Mouse (Mus musculus): ENCODE measurements at regions not wholly inside any gene's neighbourhood (a gene's known extent, or its start where the extent isn't known, plus 50 kb on each side); places are given as distances from the start of the nearest gene placed in this dataset.

- no peak for ATAC-seq (ENCODE audit: insufficient read depth, low FRiP score)
- H3K4me2 ChIP-seq (ENCODE audit: low read depth, low read length) = no peak overlapping the region
- no peaks in the 10 kb centered on the region for H3K36me3 ChIP-seq (ENCODE audit: control insufficient read depth, insufficient read depth, low read length)
- 64% methylated on average over 9 of the region's 9 CpGs for WGBS
- no peaks in the 10 kb centered on the region for H3K9me3 ChIP-seq (replicated peaks; ENCODE audit: control insufficient read depth, low read length)
- H3K9ac ChIP-seq (ENCODE audit: low read length) = 0 out of 2 replicates have a peak overlapping the region, but pooled peaks have one; percentile 14
- no peaks in the 10 kb centered on the region for H3K27me3 ChIP-seq (ENCODE audit: control insufficient read depth, insufficient read depth, low read length)
- H3K4me3 ChIP-seq (replicated peaks; ENCODE audit: low read length) = no peak overlapping the region
- H3K4me1 ChIP-seq (ENCODE audit: control insufficient read depth, insufficient read depth, low read length) = peaks cover 27% of the 10 kb centered on the region; the same call in 1 of the 2 replicates
- H3K27ac ChIP-seq (ENCODE audit: low read length) = peak overlapping the region; percentile 5; the same call in 1 of the 2 replicates
Observed at GRCm38 (mm10) chr2:167852582-167852981, 79.3 kb upstream of the Ptpn1 start.

DNA sequence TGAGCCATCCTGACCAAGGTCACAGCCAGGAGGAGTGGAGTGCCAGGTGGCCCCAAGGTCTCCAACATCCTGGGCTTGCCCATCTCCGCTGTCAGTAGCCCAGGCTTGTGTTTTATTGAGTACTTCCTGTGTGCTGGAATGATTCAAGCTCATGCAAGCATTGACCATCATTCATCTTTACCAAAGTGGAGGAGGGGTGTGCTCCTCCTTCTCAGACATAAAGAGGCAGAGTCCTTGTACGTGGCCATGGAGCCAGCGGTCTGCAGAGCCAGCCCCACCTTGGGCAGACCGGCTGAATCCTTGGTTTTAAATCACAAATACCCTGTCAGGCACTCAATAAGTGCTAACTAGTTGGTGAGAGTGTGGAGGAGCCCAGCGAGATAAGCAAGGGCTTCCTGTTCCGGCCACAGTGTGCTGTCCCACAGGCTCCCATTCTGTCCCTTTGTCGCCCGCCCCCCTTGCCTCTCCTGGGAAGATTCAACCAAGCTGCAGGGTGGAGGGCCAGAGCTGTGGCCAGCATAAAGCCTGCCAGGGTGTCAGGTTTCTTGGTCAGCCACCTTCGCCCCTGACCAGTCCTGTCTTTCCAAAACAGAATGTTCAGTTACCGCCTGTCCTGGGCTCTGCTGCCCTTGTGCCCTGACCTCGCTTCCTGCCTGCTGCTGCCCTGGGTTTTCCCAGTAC is 80.5 kb upstream of the Ptpn1 start:
- H3K4me1 ChIP-seq (ENCODE audit: control insufficient read depth, insufficient read depth, low read length) = peaks cover 21% of the 10 kb centered on the region; the same call in 1 of the 2 replicates
- no peak for ATAC-seq (ENCODE audit: insufficient read depth, low FRiP score)
- H3K36me3 ChIP-seq (ENCODE audit: control insufficient read depth, insufficient read depth, low read length) = no peaks in the 10 kb centered on the region
- H3K27me3 ChIP-seq (ENCODE audit: control insufficient read depth, insufficient read depth, low read length) = no peaks in the 10 kb centered on the region
- H3K4me3 ChIP-seq (replicated peaks; ENCODE audit: low read length) = no peak overlapping the region
- H3K9ac ChIP-seq (ENCODE audit: low read length) = peak overlapping the region; percentile 50
- 33% methylated on average over 11 of the region's 11 CpGs for WGBS
- no peak overlapping the region for H3K4me2 ChIP-seq (ENCODE audit: low read depth, low read length)
- no peak overlapping the region for H3K27ac ChIP-seq (ENCODE audit: low read length)
- no peaks in the 10 kb centered on the region for H3K9me3 ChIP-seq (replicated peaks; ENCODE audit: control insufficient read depth, low read length)

- no peaks in the 10 kb centered on the region for H3K36me3 ChIP-seq (ENCODE audit: control insufficient read depth, insufficient read depth, low read length)
- no peak overlapping the region for H3K4me3 ChIP-seq (replicated peaks; ENCODE audit: low read length)
- no peak for ATAC-seq (ENCODE audit: insufficient read depth, low FRiP score)
- H3K9me3 ChIP-seq (replicated peaks; ENCODE audit: control insufficient read depth, low read length) = no peaks in the 10 kb centered on the region
- H3K27me3 ChIP-seq (ENCODE audit: control insufficient read depth, insufficient read depth, low read length) = no peaks in the 10 kb centered on the region
- H3K4me1 ChIP-seq (ENCODE audit: control insufficient read depth, insufficient read depth, low read length) = peaks cover 19% of the 10 kb centered on the region; the same call in 1 of the 2 replicates
- H3K27ac ChIP-seq (ENCODE audit: low read length) = no peak overlapping the region
- 72% methylated on average over 10 of the region's 10 CpGs for WGBS
- H3K9ac ChIP-seq (ENCODE audit: low read length) = no peak overlapping the region
- no peak overlapping the region for H3K4me2 ChIP-seq (ENCODE audit: low read depth, low read length)
Observed at GRCm38 (mm10) chr2:167849999-167850552, 81.8 kb upstream of the Ptpn1 start.

GRCm38 (mm10) chr2:167848468-167849440 is 83.1 kb upstream of the Ptpn1 start:
- H3K27me3 ChIP-seq (ENCODE audit: control insufficient read depth, insufficient read depth, low read length) = no peaks in the 10 kb centered on the region
- H3K9ac ChIP-seq (ENCODE audit: low read length) = no peak overlapping the region
- no peak overlapping the region for H3K27ac ChIP-seq (ENCODE audit: low read length)
- no peak for ATAC-seq (ENCODE audit: insufficient read depth, low FRiP score)
- no peak overlapping the region for H3K4me2 ChIP-seq (ENCODE audit: low read depth, low read length)
- WGBS = 79% methylated on average over 7 of the region's 7 CpGs
- H3K4me3 ChIP-seq (replicated peaks; ENCODE audit: low read length) = no peak overlapping the region
- no peaks in the 10 kb centered on the region for H3K36me3 ChIP-seq (ENCODE audit: control insufficient read depth, insufficient read depth, low read length)
- H3K9me3 ChIP-seq (replicated peaks; ENCODE audit: control insufficient read depth, low read length) = no peaks in the 10 kb centered on the region
- H3K4me1 ChIP-seq (ENCODE audit: control insufficient read depth, insufficient read depth, low read length) = peaks cover 24% of the 10 kb centered on the region

DNA sequence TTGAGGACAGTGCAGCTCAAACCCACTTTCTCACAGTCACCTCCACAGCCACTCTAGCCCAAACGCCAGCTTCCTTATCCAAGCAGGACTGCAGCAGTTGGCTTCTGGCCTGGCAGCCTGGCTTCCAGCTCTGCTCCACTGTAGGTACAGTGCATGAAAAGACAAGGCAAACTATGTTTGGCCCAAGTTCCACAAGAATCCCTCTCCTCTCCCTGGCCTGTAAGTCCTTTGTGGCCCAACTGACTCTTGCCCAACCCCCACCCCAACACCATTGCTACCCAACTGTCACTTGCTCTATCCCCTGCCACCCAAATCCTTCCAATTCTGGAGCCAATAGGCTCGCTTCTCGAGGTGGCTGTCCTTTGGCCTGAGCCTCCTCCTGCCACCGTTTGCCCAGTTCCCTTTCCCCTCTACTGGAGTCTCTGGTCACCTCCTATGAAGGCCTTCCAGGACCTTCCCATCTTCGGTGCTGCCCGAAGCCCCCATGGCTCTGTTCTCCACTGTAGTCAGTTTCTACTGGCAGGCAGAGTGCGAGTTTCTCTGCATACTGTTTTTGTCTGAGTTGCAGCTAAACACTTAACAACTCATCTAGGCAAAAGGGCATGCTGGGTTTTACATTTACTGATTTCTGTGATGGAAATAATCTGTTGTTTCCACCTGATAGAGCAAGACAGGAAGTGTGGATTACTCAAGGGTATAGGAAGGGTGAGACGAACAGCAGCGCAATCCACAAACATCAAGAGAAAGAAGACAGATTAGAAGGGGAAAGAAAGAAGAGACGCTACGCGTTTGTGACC is 84.4 kb upstream of the Ptpn1 start:
- Histone ChIP-seq H3K27ac (ENCODE audit: low read length) (no peak overlapping the region), H3K4me1 (ENCODE audit: control insufficient read depth, insufficient read depth, low read length) (peaks cover 20% of the 10 kb centered on the region), H3K36me3 (ENCODE audit: control insufficient read depth, insufficient read depth, low read length) (no peaks in the 10 kb centered on the region), H3K27me3 (ENCODE audit: control insufficient read depth, insufficient read depth, low read length) (no peaks in the 10 kb centered on the region), H3K9me3 (replicated peaks; ENCODE audit: control insufficient read depth, low read length) (no peaks in the 10 kb centered on the region), H3K4me3 (replicated peaks; ENCODE audit: low read length) (no peak overlapping the region), H3K4me2 (ENCODE audit: low read depth, low read length) (no peak overlapping the region), H3K9ac (ENCODE audit: low read length) (no peak overlapping the region)
- 74% methylated on average over 12 of the region's 12 CpGs for WGBS
- no peak for ATAC-seq (ENCODE audit: insufficient read depth, low FRiP score)

GRCm38 (mm10) chr2:167845370-167845769 is 86.5 kb upstream of the Ptpn1 start:
- Histone ChIP-seq H3K4me2 (ENCODE audit: low read depth, low read length) (no peak overlapping the region), H3K9me3 (replicated peaks; ENCODE audit: control insufficient read depth, low read length) (no peaks in the 10 kb centered on the region), H3K36me3 (ENCODE audit: control insufficient read depth, insufficient read depth, low read length) (no peaks in the 10 kb centered on the region), H3K27ac (ENCODE audit: low read length) (no peak overlapping the region), H3K9ac (ENCODE audit: low read length) (no peak overlapping the region), H3K4me1 (ENCODE audit: control insufficient read depth, insufficient read depth, low read length) (peaks cover 18% of the 10 kb centered on the region), H3K4me3 (replicated peaks; ENCODE audit: low read length) (no peak overlapping the region), H3K27me3 (ENCODE audit: control insufficient read depth, insufficient read depth, low read length) (no peaks in the 10 kb centered on the region)
- 79% methylated on average over 5 of the region's 5 CpGs for WGBS
- no peak for ATAC-seq (ENCODE audit: insufficient read depth, low FRiP score)

DNA sequence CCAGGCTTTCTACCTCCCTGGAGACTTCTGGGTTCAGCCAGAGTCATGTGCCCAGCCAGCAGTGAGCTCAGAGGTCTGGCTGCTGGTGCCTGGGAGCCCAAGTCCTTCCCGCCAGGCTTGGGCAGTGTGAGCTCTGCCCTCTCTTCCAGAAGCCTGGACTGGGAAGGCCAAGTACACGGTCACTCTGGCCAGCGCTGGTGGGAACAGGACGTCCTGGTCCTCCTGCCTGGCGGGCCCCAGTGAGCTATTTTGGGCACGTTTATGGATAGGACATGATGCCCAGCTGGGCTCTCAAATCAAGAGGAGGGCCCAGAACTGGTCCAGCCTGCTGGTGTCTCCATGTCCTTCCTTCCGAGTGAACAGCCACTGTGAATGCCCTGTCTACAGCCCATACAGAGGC is 87.3 kb upstream of the Ptpn1 start:
- H3K36me3 ChIP-seq (ENCODE audit: control insufficient read depth, insufficient read depth, low read length) = no peaks in the 10 kb centered on the region
- no peak overlapping the region for H3K9ac ChIP-seq (ENCODE audit: low read length)
- peak; percentile 14; the same call in 1 of the 2 replicates for ATAC-seq (ENCODE audit: insufficient read depth, low FRiP score)
- H3K27ac ChIP-seq (ENCODE audit: low read length) = no peak overlapping the region
- H3K27me3 ChIP-seq (ENCODE audit: control insufficient read depth, insufficient read depth, low read length) = no peaks in the 10 kb centered on the region
- H3K4me1 ChIP-seq (ENCODE audit: control insufficient read depth, insufficient read depth, low read length) = peaks cover 23% of the 10 kb centered on the region
- H3K4me2 ChIP-seq (ENCODE audit: low read depth, low read length) = no peak overlapping the region
- 71% methylated on average over 7 of the region's 7 CpGs for WGBS
- H3K9me3 ChIP-seq (replicated peaks; ENCODE audit: control insufficient read depth, low read length) = no peaks in the 10 kb centered on the region
- no peak overlapping the region for H3K4me3 ChIP-seq (replicated peaks; ENCODE audit: low read length)

DNA sequence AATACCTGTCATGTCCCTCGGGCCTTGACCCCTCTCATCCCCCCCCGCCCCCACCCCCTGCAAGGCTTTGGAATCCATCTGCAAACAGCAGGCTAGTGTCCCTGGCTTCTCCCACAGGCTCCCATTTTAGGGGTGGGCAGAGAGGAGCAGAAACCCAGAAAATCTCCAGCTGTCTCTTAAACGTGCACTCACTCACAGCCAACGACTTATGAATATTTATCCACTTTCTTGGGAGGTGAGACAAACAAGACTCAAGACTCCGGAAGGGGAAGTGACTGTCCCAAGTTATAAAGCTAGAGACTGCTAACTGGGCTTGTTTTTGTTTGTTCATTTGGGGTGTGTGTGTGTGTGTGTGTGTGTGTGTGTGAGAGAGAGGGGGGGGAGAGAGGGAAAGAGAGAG is 87.9 kb upstream of the Ptpn1 start:
- Histone ChIP-seq H3K9ac (ENCODE audit: low read length) (no peak overlapping the region), H3K36me3 (ENCODE audit: control insufficient read depth, insufficient read depth, low read length) (no peaks in the 10 kb centered on the region), H3K4me1 (ENCODE audit: control insufficient read depth, insufficient read depth, low read length) (peaks cover 23% of the 10 kb centered on the region), H3K4me2 (ENCODE audit: low read depth, low read length) (no peak overlapping the region), H3K9me3 (replicated peaks; ENCODE audit: control insufficient read depth, low read length) (no peaks in the 10 kb centered on the region), H3K27ac (ENCODE audit: low read length) (no peak overlapping the region), H3K4me3 (replicated peaks; ENCODE audit: low read length) (no peak overlapping the region), H3K27me3 (ENCODE audit: control insufficient read depth, insufficient read depth, low read length) (no peaks in the 10 kb centered on the region)
- no peak for ATAC-seq (ENCODE audit: insufficient read depth, low FRiP score)
- WGBS = 54% methylated on average over 5 of the region's 5 CpGs
